Mouse (Mus musculus): Measurements from ENCODE around the gene Fam208a. TPM values are rescaled to one million over a fixed set of nuclear protein-coding genes. Genes with fewer than 3 reads are reported as not detected.

Gene Fam208a
- polyA plus RNA-seq, 2 experiments: 2.2 to 9.0 TPM

GRCm38 (mm10) chr14:27388616-27389015 is 40.0 kb upstream of the Fam208a start:
- H3K9me3 ChIP-seq (ENCODE audit: control insufficient read depth, low read length): no peaks in the 10 kb centered on the region
- no peaks in the 10 kb centered on the region for H3K36me3 ChIP-seq (replicated peaks; ENCODE audit: control insufficient read depth, insufficient read depth, low read depth)
- no peak for TF ChIP-seq CTCF (IDR thresholded peaks at IDR 0.05; ENCODE audit: low read depth)
- no peak for TF ChIP-seq EP300 (IDR thresholded peaks at IDR 0.05; ENCODE audit: low read depth)
- no peak overlapping the region for H3K4me2 ChIP-seq (ENCODE audit: low read depth)
- no peak overlapping the region for H3K27ac ChIP-seq
- no peaks in the 10 kb centered on the region for H3K27me3 ChIP-seq (ENCODE audit: control insufficient read depth, insufficient read depth, low read length)
- no peak overlapping the region for H3K4me3 ChIP-seq (ENCODE audit: insufficient read depth in 1 of 2, low read depth in 2 of 2, low read length in 2 of 2)
- ATAC-seq (ENCODE audit: insufficient read depth) (no peak), DNase-seq (ENCODE audit: low read depth in 3 of 3, low spot score in 3 of 3) (no peak)
- 0 out of 4 replicates have a peak, but pooled peaks cover 0 to 2% of the 10 kb centered on the region in 2 experiments for H3K4me1 ChIP-seq (replicated peaks; ENCODE audit: control insufficient read depth in 2 of 2, insufficient read depth in 2 of 2, low read length in 1 of 2)
- H3K9ac ChIP-seq (replicated peaks): no peak overlapping the region

GRCm38 (mm10) chr14:27389722-27390121 is 38.9 kb upstream of the Fam208a start:
- Histone ChIP-seq H3K9ac (replicated peaks) (no peak overlapping the region), H3K4me3 (ENCODE audit: insufficient read depth in 1 of 2, low read depth in 2 of 2, low read length in 2 of 2) (no peak overlapping the region), H3K27ac (no peak overlapping the region), H3K9me3 (ENCODE audit: control insufficient read depth, low read length) (no peaks in the 10 kb centered on the region), H3K27me3 (ENCODE audit: control insufficient read depth, insufficient read depth, low read length) (no peaks in the 10 kb centered on the region), H3K36me3 (replicated peaks; ENCODE audit: control insufficient read depth, insufficient read depth, low read depth) (no peaks in the 10 kb centered on the region), H3K4me2 (ENCODE audit: low read depth) (no peak overlapping the region), H3K4me1 (replicated peaks; ENCODE audit: control insufficient read depth in 2 of 2, insufficient read depth in 2 of 2, low read length in 1 of 2) (0 out of 4 replicates have a peak, but pooled peaks cover 0 to 2% of the 10 kb centered on the region in 2 experiments)
- DNase-seq (ENCODE audit: low read depth in 3 of 3, low spot score in 3 of 3): no peak
- no peak for TF ChIP-seq EP300 (IDR thresholded peaks at IDR 0.05; ENCODE audit: low read depth)
- TF ChIP-seq CTCF (IDR thresholded peaks at IDR 0.05; ENCODE audit: low read depth): no peak
- WGBS (ENCODE audit: insufficient replicate concordance): 48% methylated on average over 2 of the region's 2 CpGs
- ATAC-seq (ENCODE audit: insufficient read depth): no peak

- Histone ChIP-seq H3K36me3 (replicated peaks; ENCODE audit: control insufficient read depth, insufficient read depth, low read depth) (no peaks in the 10 kb centered on the region), H3K9me3 (ENCODE audit: control insufficient read depth, low read length) (no peaks in the 10 kb centered on the region), H3K4me2 (ENCODE audit: low read depth) (no peak overlapping the region), H3K4me3 (ENCODE audit: insufficient read depth in 1 of 2, low read depth in 2 of 2, low read length in 2 of 2) (no peak overlapping the region), H3K4me1 (replicated peaks; ENCODE audit: control insufficient read depth in 2 of 2, insufficient read depth in 2 of 2, low read length in 1 of 2) (0 out of 4 replicates have a peak, but pooled peaks cover 0 to 2% of the 10 kb centered on the region in 2 experiments), H3K27me3 (ENCODE audit: control insufficient read depth, insufficient read depth, low read length) (no peaks in the 10 kb centered on the region), H3K9ac (replicated peaks) (no peak overlapping the region), H3K27ac (no peak overlapping the region)
- TF ChIP-seq CTCF (IDR thresholded peaks at IDR 0.05; ENCODE audit: low read depth) (no peak), EP300 (IDR thresholded peaks at IDR 0.05; ENCODE audit: low read depth) (no peak)
- 71% methylated on average over 7 of the region's 7 CpGs for WGBS (ENCODE audit: insufficient replicate concordance)
- DNase-seq (ENCODE audit: low read depth in 3 of 3, low spot score in 3 of 3): no peak
- no peak for ATAC-seq (ENCODE audit: insufficient read depth)
Observed at GRCm38 (mm10) chr14:27390663-27391062, 38.0 kb upstream of the Fam208a start.

- no peak for ATAC-seq (ENCODE audit: insufficient read depth)
- 0 out of 4 replicates have a peak, but pooled peaks cover 0 to 2% of the 10 kb centered on the region in 2 experiments for H3K4me1 ChIP-seq (replicated peaks; ENCODE audit: control insufficient read depth in 2 of 2, insufficient read depth in 2 of 2, low read length in 1 of 2)
- 70% methylated on average over 9 of the region's 9 CpGs for WGBS (ENCODE audit: insufficient replicate concordance)
- no peak for DNase-seq (ENCODE audit: low read depth in 3 of 3, low spot score in 3 of 3)
- H3K9me3 ChIP-seq (ENCODE audit: control insufficient read depth, low read length): no peaks in the 10 kb centered on the region
- H3K27ac ChIP-seq: no peak overlapping the region
- H3K4me2 ChIP-seq (ENCODE audit: low read depth): no peak overlapping the region
- H3K9ac ChIP-seq (replicated peaks): no peak overlapping the region
- TF ChIP-seq EP300 (IDR thresholded peaks at IDR 0.05; ENCODE audit: low read depth) (no peak), CTCF (IDR thresholded peaks at IDR 0.05; ENCODE audit: low read depth) (no peak)
- H3K27me3 ChIP-seq (ENCODE audit: control insufficient read depth, insufficient read depth, low read length): no peaks in the 10 kb centered on the region
- H3K36me3 ChIP-seq (replicated peaks; ENCODE audit: control insufficient read depth, insufficient read depth, low read depth): no peaks in the 10 kb centered on the region
- no peak overlapping the region for H3K4me3 ChIP-seq (ENCODE audit: insufficient read depth in 1 of 2, low read depth in 2 of 2, low read length in 2 of 2)
Observed at GRCm38 (mm10) chr14:27391776-27392308, 36.8 kb upstream of the Fam208a start.

- 66% methylated on average over 2 of the region's 2 CpGs for WGBS (ENCODE audit: insufficient replicate concordance)
- no peak overlapping the region for H3K4me2 ChIP-seq (ENCODE audit: low read depth)
- TF ChIP-seq EP300 (IDR thresholded peaks at IDR 0.05; ENCODE audit: low read depth): no peak
- DNase-seq (ENCODE audit: low read depth in 3 of 3, low spot score in 3 of 3): no peak
- no peak overlapping the region for H3K9ac ChIP-seq (replicated peaks)
- H3K4me1 ChIP-seq (replicated peaks; ENCODE audit: control insufficient read depth in 2 of 2, insufficient read depth in 2 of 2, low read length in 1 of 2): 0 out of 4 replicates have a peak, but pooled peaks cover 0 to 2% of the 10 kb centered on the region in 2 experiments
- no peak overlapping the region for H3K27ac ChIP-seq
- H3K9me3 ChIP-seq (ENCODE audit: control insufficient read depth, low read length): no peaks in the 10 kb centered on the region
- H3K36me3 ChIP-seq (replicated peaks; ENCODE audit: control insufficient read depth, insufficient read depth, low read depth): no peaks in the 10 kb centered on the region
- no peak for ATAC-seq (ENCODE audit: insufficient read depth)
- H3K27me3 ChIP-seq (ENCODE audit: control insufficient read depth, insufficient read depth, low read length): no peaks in the 10 kb centered on the region
- H3K4me3 ChIP-seq (ENCODE audit: insufficient read depth in 1 of 2, low read depth in 2 of 2, low read length in 2 of 2): no peak overlapping the region
Observed at GRCm38 (mm10) chr14:27392660-27393059, 36.0 kb upstream of the Fam208a start.

Data from liver, embryonic 14.5 days (tissue).